Mouse (Mus musculus) midbrain, embryonic 15.5 days (tissue): Measurements from ENCODE around the gene Cggbp1. TPM values are rescaled to one million over a fixed set of nuclear protein-coding genes. Genes with fewer than 3 reads are reported as not detected.
"Not testable (repeated sequence)": the region's sequence is repeated elsewhere in the genome, so short reads cannot be mapped to it uniquely, and the experiment has no call there.

ENCODE experiments used
- ATAC-seq: fragments of 200-750 bp; cut with Nextera tagmentation; replicated peaks from 2 replicates; pipeline ENCODE4 v1.8.0; 2017; ENCODE audit warnings: moderate TSS enrichment
- H3K27ac ChIP-seq: fragments of 300-500 bp; sonication (generic); 2 replicates; pipeline ENCODE4 v1.5.1; 2015; ENCODE audit warnings: mild to moderate bottlenecking, inconsistent platforms
- H3K27me3 ChIP-seq: fragments of 300-500 bp; sonication (generic); replicated peaks from 2 replicates; pipeline ENCODE4 v1.6.1; 2015; ENCODE audit warnings: inconsistent platforms
- H3K36me3 ChIP-seq: fragments of 300-500 bp; sonication (generic); replicated peaks from 2 replicates; pipeline ENCODE4 v1.6.1; 2015; ENCODE audit warnings: inconsistent platforms
- H3K4me1 ChIP-seq: fragments of 300-500 bp; sonication (generic); 2 replicates; pipeline ENCODE4 v1.6.1; 2015; ENCODE audit warnings: inconsistent platforms
- H3K4me2 ChIP-seq: fragments of 300-500 bp; sonication (generic); 2 replicates; pipeline ENCODE4 v1.6.1; 2015; ENCODE audit warnings: inconsistent platforms, mild to moderate bottlenecking, moderate library complexity
- H3K4me3 ChIP-seq: fragments of 300-500 bp; sonication (generic); 2 replicates; pipeline ENCODE4 v1.5.1; 2015; ENCODE audit warnings: mild to moderate bottlenecking, inconsistent platforms
- H3K9ac ChIP-seq: fragments of 300-500 bp; sonication (generic); 2 replicates; pipeline ENCODE4 v1.6.1; 2015; ENCODE audit warnings: mild to moderate bottlenecking, inconsistent platforms
- H3K9me3 ChIP-seq: fragments of 300-500 bp; sonication (generic); 2 replicates; pipeline ENCODE4 v1.6.1; 2016; ENCODE audit warnings: inconsistent platforms
- WGBS: fragments of 180-500 bp; shearing (Covaris S2); methylation state at CpG from one replicate; pipeline ENCODE4 v1.1.7; 2015; ENCODE audit warnings: mixed read lengths; 5-methylcytosine and 5-hydroxymethylcytosine counted together
- polyA plus RNA-seq: library from polyadenylated mRNA; unstranded; fragments of >200 nt; fragmentation: Nextera tagmentation; extraction: Ambion mirVana; gene quantifications from 2 replicates; pipeline ENCODE4 v1.2.1, GENCODE M21; 2015

Cggbp1 gene
- polyA plus RNA-seq, 1 experiment from 2014 or later: 71.7 TPM

DNA sequence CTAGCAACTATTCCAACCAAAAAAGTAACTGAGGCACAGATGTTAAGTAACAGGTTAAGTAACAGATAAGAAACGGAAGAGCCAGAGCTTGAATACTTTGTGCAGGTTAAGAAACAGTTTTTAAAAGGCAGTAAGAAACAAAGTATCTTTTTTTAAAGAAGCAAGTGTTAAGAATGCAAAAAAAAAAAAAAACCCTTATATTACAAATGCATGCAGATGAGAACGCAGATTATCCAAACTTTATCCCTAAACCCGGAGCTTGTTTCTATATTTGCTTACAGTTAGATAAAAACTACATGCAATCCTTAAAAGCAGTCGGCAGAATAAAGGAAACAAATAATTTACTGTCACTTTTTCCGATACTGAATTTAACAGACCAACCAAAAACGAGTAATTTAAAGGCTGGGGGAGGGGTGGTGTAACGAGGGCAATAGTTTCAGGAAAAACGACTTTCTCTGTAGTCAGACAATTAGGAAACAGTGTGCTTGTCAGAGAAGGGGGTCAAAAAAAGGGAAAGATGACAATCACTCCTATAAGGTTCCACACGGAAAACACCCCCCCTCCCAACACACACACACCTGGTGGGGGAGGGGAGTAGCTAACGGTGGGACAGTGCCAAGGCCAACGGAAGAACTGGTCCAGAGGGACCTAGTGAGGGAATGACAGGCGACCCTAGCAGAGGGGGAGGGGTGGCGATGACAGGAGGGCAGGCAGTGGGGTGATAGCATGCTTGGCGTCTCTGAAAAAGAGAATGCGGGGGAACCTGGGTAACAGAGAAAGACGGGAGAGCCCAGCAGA, 1.3 kb upstream of the Cggbp1 start:
- 3% methylated on average over 16 of the region's 16 CpGs for WGBS
- no peak for ATAC-seq
- H3K4me2 ChIP-seq: peak overlapping the region; percentile 92

DNA sequence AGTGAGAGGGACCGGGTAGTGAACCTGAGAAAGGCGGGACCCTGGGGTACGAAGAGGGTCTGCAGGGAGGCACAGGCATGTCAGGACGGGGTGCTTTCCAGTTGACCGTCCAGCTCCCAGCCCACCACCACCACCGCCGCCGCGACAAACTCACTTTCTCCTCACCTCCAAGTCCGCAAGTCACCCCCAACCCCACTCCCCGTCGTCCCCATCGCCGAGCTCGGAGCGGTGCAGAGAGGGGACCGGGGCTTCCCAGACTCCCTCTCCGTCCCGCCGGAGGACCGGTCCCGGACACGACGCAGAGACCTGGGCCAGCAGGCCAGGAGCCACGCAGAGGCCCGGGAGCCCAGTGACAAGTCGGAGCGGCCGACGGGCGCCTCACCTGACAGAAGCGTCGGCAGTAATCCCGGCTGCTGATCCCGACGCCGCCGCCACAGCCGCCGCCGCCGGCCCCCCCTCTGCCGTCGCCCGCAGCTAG, 672 bp upstream of the Cggbp1 start:
- peaks cover 21% of the 10 kb centered on the region for H3K4me1 ChIP-seq
- no peaks in the 10 kb centered on the region for H3K27me3 ChIP-seq
- WGBS: under 1% methylated on average over 32 of the region's 45 CpGs
- H3K4me3 ChIP-seq: peak overlapping the region; percentile 88
- H3K9me3 ChIP-seq: no peaks in the 10 kb centered on the region
- peak overlapping the region; percentile 90 for H3K9ac ChIP-seq
- peak overlapping the region; percentile 99 for H3K27ac ChIP-seq
- H3K36me3 ChIP-seq: peaks cover 6% of the 10 kb centered on the region
- H3K4me2 ChIP-seq: peak overlapping the region; percentile 92
- no peak; the same call in 1 of the 2 replicates for ATAC-seq

More for the DNA sequence above, 1.3 kb upstream of the Cggbp1 start:
- Histone ChIP-seq H3K9ac (peak overlapping the region; percentile 90), H3K4me1 (peaks cover 21% of the 10 kb centered on the region), H3K27ac (peak overlapping the region; percentile 99), H3K9me3 (no peaks in the 10 kb centered on the region), H3K36me3 (peaks cover 1% of the 10 kb centered on the region), H3K27me3 (no peaks in the 10 kb centered on the region), H3K4me3 (peak overlapping the region; percentile 88)

DNA sequence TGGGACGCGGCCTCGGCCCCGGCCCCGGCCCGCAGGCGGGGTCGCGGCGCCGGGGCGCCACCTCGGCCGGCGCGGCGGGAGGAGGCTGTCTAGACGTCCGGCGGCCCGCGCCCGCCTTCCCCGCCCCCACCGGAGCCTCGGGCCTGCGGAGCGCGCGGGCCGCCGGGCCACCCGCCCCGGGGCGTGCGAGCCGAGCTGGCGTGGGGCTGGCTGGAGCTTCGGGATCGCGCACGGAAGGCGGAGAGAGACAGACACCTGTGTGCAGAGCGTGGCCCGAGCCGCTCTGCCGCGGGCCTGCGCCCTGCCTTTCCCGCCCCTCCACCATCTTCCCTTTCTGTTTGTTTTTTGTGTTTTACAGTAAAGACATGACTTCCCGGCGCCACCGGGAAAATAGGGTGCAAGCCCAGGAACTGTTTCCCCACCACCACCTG, 660 bp downstream of the Cggbp1 start:
- H3K9me3 ChIP-seq: no peaks in the 10 kb centered on the region
- H3K9ac ChIP-seq: peak overlapping the region; percentile 63
- H3K36me3 ChIP-seq: peaks cover 9% of the 10 kb centered on the region
- under 1% methylated on average over 37 of the region's 53 CpGs for WGBS
- H3K4me2 ChIP-seq: peak overlapping the region; percentile 52
- ATAC-seq: no peak; the same call in 1 of the 2 replicates
- H3K27me3 ChIP-seq: no peaks in the 10 kb centered on the region
- peaks cover 21% of the 10 kb centered on the region for H3K4me1 ChIP-seq
- H3K4me3 ChIP-seq: peak overlapping the region; percentile 88
- H3K27ac ChIP-seq: peak overlapping the region; percentile 95

DNA sequence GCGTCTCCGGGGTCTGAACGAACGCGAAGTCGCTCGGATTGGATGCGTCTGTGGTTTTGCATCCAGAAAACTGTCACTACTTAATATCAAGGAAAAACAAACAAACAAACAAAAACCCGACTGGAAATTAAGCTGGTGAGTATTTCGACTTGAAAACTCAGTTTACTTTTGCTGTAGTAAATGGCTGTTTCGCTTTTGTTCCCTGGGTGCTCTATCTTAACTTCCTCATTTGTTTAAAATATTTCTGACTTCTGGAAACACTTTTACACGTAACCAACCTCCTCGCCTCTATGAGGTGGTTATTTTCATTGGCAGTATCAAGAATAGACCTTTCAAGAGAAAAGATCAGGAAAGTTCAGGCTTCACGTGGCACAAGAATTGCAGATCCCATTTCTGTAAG, 1.1 kb downstream of the Cggbp1 start:
- peak overlapping the region; percentile 63 for H3K9ac ChIP-seq
- H3K27me3 ChIP-seq: no peaks in the 10 kb centered on the region
- no peak for ATAC-seq
- H3K9me3 ChIP-seq: no peaks in the 10 kb centered on the region
- peaks cover 21% of the 10 kb centered on the region for H3K4me1 ChIP-seq
- H3K27ac ChIP-seq: peak overlapping the region; percentile 95; the same call in 1 of the 2 replicates
- H3K4me3 ChIP-seq: peak overlapping the region; percentile 88
- H3K36me3 ChIP-seq: peaks cover 9% of the 10 kb centered on the region
- 7% methylated on average over 14 of the region's 14 CpGs for WGBS
- H3K4me2 ChIP-seq: peak overlapping the region; percentile 52

DNA sequence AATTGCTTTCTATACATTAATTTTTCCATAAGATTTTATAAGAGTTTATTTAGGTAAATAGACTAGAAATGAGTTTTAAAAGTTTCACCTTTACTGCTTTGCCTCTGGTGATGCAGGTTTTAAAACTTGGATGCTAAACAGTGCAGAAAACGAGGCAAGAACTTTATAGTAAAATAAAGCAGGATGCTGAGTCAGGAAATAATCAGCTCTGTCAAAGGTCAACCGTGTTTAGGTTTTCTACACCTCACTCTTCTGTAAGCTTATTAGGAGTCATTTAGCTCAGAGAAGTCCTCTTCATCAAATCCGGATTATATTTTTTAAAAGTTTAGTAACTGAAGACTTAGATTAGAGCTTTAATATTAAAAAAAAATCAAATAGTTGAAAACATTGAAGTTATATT, 5.2 kb downstream of the Cggbp1 start:
- 95% methylated on average over 3 of the region's 3 CpGs for WGBS
- Histone ChIP-seq H3K27ac (no peak overlapping the region), H3K27me3 (no peaks in the 10 kb centered on the region), H3K4me3 (no peak overlapping the region), H3K4me1 (peaks cover 17% of the 10 kb centered on the region), H3K4me2 (no peak overlapping the region), H3K9ac (no peak overlapping the region), H3K36me3 (peaks cover 9% of the 10 kb centered on the region), H3K9me3 (no peaks in the 10 kb centered on the region)
- no peak for ATAC-seq

DNA sequence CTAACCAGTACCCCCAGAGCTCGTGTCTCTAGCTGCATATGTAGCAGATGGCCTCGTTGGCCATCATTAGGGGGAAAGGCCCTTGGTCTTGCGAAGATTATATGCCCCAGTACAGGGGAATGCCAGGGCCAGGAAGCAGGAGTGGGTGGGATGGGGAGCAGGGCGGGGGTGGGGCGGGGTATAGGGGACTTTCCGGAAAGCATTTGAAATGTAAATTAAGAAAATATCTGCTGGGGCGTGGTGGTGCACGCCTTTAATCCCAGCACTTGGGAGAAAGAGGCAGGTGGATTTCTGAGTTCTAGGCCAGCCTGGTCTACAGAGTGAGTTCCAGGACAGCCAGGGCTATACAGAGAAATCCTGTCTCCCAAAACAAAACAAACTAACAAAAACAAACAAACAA, 14.0 kb downstream of the Cggbp1 start:
- WGBS: 86% methylated on average over 8 of the region's 8 CpGs
- not testable (repeated sequence) for H3K27ac ChIP-seq, H3K4me2 ChIP-seq, H3K9me3 ChIP-seq, ATAC-seq, H3K27me3 ChIP-seq, H3K9ac ChIP-seq, H3K4me1 ChIP-seq, H3K36me3 ChIP-seq, H3K4me3 ChIP-seq

DNA sequence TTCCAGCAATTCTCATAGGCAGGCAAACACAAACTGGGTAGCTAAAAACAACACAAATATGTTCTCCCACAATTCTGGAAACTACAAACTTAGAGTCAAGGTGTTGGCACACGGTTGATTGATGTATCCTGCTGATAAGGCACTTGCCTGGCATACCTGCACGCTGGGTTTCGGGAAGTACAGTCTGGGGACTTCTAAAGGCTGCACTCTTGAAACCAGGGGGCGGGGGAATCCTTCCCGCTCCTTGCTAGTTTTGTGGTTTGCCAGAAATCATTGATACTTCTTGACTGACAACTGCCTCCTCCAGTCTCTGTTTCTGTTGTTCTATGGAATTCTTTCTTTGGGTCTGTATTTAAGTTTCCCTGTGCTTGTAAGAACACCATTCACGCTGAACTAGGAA, 16.8 kb downstream of the Cggbp1 start:
- Histone ChIP-seq H3K9ac (no peak overlapping the region), H3K4me3 (no peak overlapping the region), H3K27me3 (no peaks in the 10 kb centered on the region), H3K27ac (no peak overlapping the region), H3K9me3 (no peaks in the 10 kb centered on the region), H3K4me1 (0 out of 2 replicates have a peak, but pooled peaks cover 4% of the 10 kb centered on the region), H3K36me3 (no peaks in the 10 kb centered on the region), H3K4me2 (no peak overlapping the region)
- 68% methylated on average over 6 of the region's 6 CpGs for WGBS
- no peak for ATAC-seq

DNA sequence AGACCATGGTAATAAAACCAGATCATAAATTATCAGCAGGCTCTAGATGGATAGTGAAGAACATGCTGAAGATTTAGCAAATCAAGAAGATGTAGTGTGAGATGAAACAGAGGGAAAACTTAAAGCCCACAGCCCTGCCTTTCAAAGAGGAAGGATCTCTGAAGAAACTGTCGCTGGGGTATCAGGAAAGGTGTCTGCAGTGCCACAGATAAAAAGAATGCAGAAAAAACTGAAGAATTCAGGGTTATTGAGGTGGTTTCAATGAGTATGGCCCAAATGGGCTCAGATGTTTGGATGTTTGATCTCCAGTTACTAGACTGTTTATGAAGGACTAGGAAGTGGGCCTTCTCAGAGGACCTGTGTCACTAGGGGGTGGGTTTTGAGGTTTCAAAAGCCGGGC, 17.8 kb downstream of the Cggbp1 start:
- 86% methylated on average over 2 of the region's 2 CpGs for WGBS
- ATAC-seq: no peak
- Histone ChIP-seq H3K4me1 (0 out of 2 replicates have a peak, but pooled peaks cover 8% of the 10 kb centered on the region), H3K4me3 (no peak overlapping the region), H3K27me3 (no peaks in the 10 kb centered on the region), H3K36me3 (no peaks in the 10 kb centered on the region), H3K9me3 (no peaks in the 10 kb centered on the region), H3K9ac (no peak overlapping the region), H3K27ac (no peak overlapping the region), H3K4me2 (no peak overlapping the region)

DNA sequence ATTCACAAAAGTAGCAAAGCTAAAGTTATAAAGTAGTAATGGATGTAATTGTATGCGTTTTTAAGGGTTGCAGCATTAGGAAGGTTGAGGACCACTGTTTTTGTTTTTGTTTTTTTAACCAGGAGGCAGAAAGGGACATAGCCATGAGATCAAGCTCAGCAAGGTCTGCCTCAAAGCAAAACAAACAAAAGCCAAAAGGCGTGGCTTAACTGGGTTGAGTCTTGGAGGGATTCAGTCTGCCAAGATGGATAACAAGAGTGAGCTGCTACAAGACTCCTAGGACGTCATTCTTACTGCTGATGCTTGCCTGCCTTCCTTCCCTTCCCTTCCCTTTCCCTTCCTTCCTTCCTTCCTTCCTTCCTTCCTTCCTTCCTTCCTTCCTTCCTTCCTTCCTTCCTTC, 20.5 kb downstream of the Cggbp1 start:
- no peak overlapping the region for H3K9ac ChIP-seq
- ATAC-seq: no peak
- H3K27me3 ChIP-seq: no peaks in the 10 kb centered on the region
- H3K36me3 ChIP-seq: no peaks in the 10 kb centered on the region
- 31% methylated on average over 3 of the region's 3 CpGs for WGBS
- no peaks in the 10 kb centered on the region for H3K9me3 ChIP-seq
- no peak overlapping the region for H3K4me2 ChIP-seq
- no peak overlapping the region for H3K27ac ChIP-seq
- H3K4me3 ChIP-seq: no peak overlapping the region
- 0 out of 2 replicates have a peak, but pooled peaks cover 8% of the 10 kb centered on the region for H3K4me1 ChIP-seq

DNA sequence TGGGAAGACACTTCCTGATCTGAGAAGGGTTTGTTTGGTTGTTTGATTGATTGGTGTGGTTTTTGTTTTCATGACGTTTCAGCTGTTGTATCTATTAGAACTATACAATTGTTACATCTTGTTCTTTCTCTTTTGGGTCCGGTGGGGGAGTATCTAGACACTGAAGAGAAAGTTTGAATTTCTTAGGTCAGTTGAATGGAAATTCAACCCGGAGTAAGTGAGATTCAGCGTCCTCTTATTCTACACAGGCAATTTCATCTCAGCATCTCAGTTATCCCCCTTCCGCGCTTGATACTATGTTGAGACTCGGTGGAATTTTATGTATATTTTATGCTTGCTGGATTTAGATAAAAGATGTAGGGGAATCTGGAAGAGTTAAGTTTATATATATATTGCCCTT, 21.0 kb downstream of the Cggbp1 start:
- Histone ChIP-seq H3K27me3 (no peaks in the 10 kb centered on the region), H3K27ac (no peak overlapping the region), H3K36me3 (no peaks in the 10 kb centered on the region), H3K9me3 (no peaks in the 10 kb centered on the region), H3K4me2 (peak overlapping the region; percentile 68), H3K9ac (no peak overlapping the region), H3K4me3 (no peak overlapping the region), H3K4me1 (0 out of 2 replicates have a peak, but pooled peaks cover 8% of the 10 kb centered on the region)
- WGBS: 16% methylated on average over 7 of the region's 7 CpGs
- no peak for ATAC-seq

DNA sequence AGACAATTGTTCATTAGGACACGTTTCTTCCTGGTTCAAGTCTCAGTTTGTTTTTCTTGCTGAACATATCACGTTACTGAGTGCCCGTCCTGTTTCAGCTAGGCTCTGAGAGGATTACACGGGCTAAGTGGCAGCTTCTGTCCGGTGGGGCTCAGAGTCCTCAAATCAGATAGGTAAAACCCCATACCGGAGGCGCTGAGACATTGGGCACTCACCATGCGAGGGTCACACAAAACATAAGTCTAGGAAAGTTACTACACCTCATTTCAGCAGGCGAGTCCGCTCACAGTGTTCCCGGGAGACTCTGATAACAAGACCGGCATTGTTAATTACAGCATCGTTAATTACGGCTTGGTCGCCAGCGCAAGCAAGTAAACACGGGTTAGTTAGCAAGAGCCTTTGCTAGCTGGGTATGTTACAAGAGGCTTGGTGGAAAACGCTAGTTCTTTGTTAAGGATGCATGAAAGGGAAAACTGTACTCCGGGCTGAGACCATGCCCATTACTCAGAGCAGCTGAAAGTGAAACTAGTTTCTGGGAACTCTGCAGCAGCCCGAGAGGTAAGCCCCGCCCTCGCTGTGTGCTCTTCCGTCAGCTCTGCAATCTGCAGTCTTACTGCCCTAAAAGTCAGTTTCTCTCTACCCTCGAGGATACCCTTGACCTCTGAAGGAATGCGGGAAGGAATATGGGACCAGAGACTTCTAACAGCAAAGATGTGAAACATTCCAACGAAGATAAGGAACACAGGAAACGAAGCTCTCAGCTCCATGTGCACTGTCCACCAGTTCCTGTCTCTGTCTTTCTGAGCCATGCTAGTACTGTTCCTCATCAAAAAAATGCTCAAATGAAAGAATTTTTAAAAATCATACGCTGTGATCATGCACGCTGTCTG, 21.9 kb downstream of the Cggbp1 start:
- H3K9ac ChIP-seq: peak overlapping the region; percentile 38
- H3K36me3 ChIP-seq: no peaks in the 10 kb centered on the region
- peak; percentile 89 for ATAC-seq
- peak overlapping the region; percentile 68 for H3K4me2 ChIP-seq
- H3K27ac ChIP-seq: peak overlapping the region; percentile 46; the same call in 1 of the 2 replicates
- no peaks in the 10 kb centered on the region for H3K27me3 ChIP-seq
- no peaks in the 10 kb centered on the region for H3K9me3 ChIP-seq
- H3K4me3 ChIP-seq: peak overlapping the region; percentile 49
- WGBS: 4% methylated on average over 29 of the region's 29 CpGs
- H3K4me1 ChIP-seq: 0 out of 2 replicates have a peak, but pooled peaks cover 8% of the 10 kb centered on the region

DNA sequence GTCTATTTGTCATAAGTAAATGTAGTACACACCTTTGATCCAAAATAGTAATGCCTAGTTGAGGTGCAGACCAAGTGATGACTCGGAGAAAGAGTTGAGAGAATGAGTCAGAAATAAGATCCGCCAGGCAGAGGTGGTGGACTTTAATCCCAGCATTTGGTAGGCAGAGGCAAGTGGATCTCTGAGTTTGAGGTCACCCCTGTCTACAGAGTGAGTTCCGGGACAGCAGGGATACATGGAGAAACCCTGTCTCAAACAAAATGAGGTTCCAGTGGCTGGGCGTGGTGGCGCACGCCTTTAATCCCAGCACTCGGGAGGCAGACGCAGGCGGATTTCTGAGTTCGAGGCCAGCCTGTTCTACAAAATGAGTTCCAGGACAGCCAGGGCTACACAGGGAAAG, 23.6 kb downstream of the Cggbp1 start:
- no peaks in the 10 kb centered on the region for H3K9me3 ChIP-seq
- no peaks in the 10 kb centered on the region for H3K36me3 ChIP-seq
- H3K27ac ChIP-seq: no peak overlapping the region
- H3K27me3 ChIP-seq: no peaks in the 10 kb centered on the region
- H3K9ac ChIP-seq: no peak overlapping the region
- H3K4me2 ChIP-seq: no peak overlapping the region
- ATAC-seq: no peak
- 96% methylated on average over 10 of the region's 10 CpGs for WGBS
- H3K4me3 ChIP-seq: no peak overlapping the region
- H3K4me1 ChIP-seq: 0 out of 2 replicates have a peak, but pooled peaks cover 8% of the 10 kb centered on the region
